Mouse (Mus musculus): ENCODE data around the gene Slc41a1.
"Not testable (repeated sequence)": the region's sequence is repeated elsewhere in the genome, so short reads cannot be mapped to it uniquely, and the experiment has no call there.

Slc41a1 gene

GRCm38 (mm10) chr1:131827207-131827786 is at the start of gene Slc41a1:
Gene Slc41a1, plus strand, starts transcription at chr1:131827493.
- peak; percentile 23 to 28 for DNase-seq (ENCODE audit: low read depth in 2 of 2, low spot score in 2 of 2)

GRCm38 (mm10) chr1:131794591-131794990 is 32.7 kb upstream of the Slc41a1 start:
- no peak for DNase-seq (ENCODE audit: low read depth in 2 of 2, low spot score in 2 of 2)

- no peak for DNase-seq (ENCODE audit: low read depth in 2 of 2, low spot score in 2 of 2)
Measured at GRCm38 (mm10) chr1:131795171-131795570, 32.1 kb upstream of the Slc41a1 start.

- no peak for DNase-seq (ENCODE audit: low read depth in 2 of 2, low spot score in 2 of 2)
Measured at GRCm38 (mm10) chr1:131797202-131797909, 29.9 kb upstream of the Slc41a1 start, which contains the start of gene Pm20d1. Gene Pm20d1, plus strand, starts transcription at chr1:131797381.

GRCm38 (mm10) chr1:131800001-131800400 is 27.3 kb upstream of the Slc41a1 start:
- DNase-seq (ENCODE audit: low read depth in 2 of 2, low spot score in 2 of 2), result no peak

GRCm38 (mm10) chr1:131801071-131801470 is 26.2 kb upstream of the Slc41a1 start:
- no peak for DNase-seq (ENCODE audit: low read depth in 2 of 2, low spot score in 2 of 2)

GRCm38 (mm10) chr1:131802652-131803051 is 24.6 kb upstream of the Slc41a1 start:
- no peak for DNase-seq (ENCODE audit: low read depth in 2 of 2, low spot score in 2 of 2)

- no peak for DNase-seq (ENCODE audit: low read depth in 2 of 2, low spot score in 2 of 2)
Measured at GRCm38 (mm10) chr1:131804166-131804565, 23.1 kb upstream of the Slc41a1 start.

GRCm38 (mm10) chr1:131808986-131809385 is 18.3 kb upstream of the Slc41a1 start:
- no peak for DNase-seq (ENCODE audit: low read depth in 2 of 2, low spot score in 2 of 2)

GRCm38 (mm10) chr1:131809651-131810050 is 17.6 kb upstream of the Slc41a1 start:
- DNase-seq (ENCODE audit: low read depth in 2 of 2, low spot score in 2 of 2), result no peak

- DNase-seq (ENCODE audit: low read depth in 2 of 2, low spot score in 2 of 2), result no peak
Measured at GRCm38 (mm10) chr1:131811393-131811792, 15.9 kb upstream of the Slc41a1 start.

- DNase-seq (ENCODE audit: low read depth in 2 of 2, low spot score in 2 of 2), result no peak
Measured at GRCm38 (mm10) chr1:131812006-131812405, 15.3 kb upstream of the Slc41a1 start.

GRCm38 (mm10) chr1:131812631-131813295 is 14.5 kb upstream of the Slc41a1 start:
- DNase-seq (ENCODE audit: low read depth in 2 of 2, low spot score in 2 of 2), result no peak

- no peak for DNase-seq (ENCODE audit: low read depth in 2 of 2, low spot score in 2 of 2)
Measured at GRCm38 (mm10) chr1:131813731-131814130, 13.6 kb upstream of the Slc41a1 start.

- DNase-seq (ENCODE audit: low read depth in 2 of 2, low spot score in 2 of 2), result no peak
Measured at GRCm38 (mm10) chr1:131814191-131814590, 13.1 kb upstream of the Slc41a1 start.

- DNase-seq (ENCODE audit: low read depth in 2 of 2, low spot score in 2 of 2), result no peak
Measured at GRCm38 (mm10) chr1:131816886-131817285, 10.4 kb upstream of the Slc41a1 start.

GRCm38 (mm10) chr1:131820353-131820752 is 6.9 kb upstream of the Slc41a1 start:
- DNase-seq (ENCODE audit: low read depth in 2 of 2, low spot score in 2 of 2), result not testable (repeated sequence)

GRCm38 (mm10) chr1:131820887-131821328 is 6.4 kb upstream of the Slc41a1 start:
- no peak for DNase-seq (ENCODE audit: low read depth in 2 of 2, low spot score in 2 of 2)

- DNase-seq (ENCODE audit: low read depth in 2 of 2, low spot score in 2 of 2), result no peak
Measured at GRCm38 (mm10) chr1:131822292-131822691, 5.0 kb upstream of the Slc41a1 start.

- DNase-seq (ENCODE audit: low read depth in 2 of 2, low spot score in 2 of 2), result no peak
Measured at GRCm38 (mm10) chr1:131822856-131823492, 4.3 kb upstream of the Slc41a1 start.

GRCm38 (mm10) chr1:131823563-131823962 is 3.7 kb upstream of the Slc41a1 start:
- DNase-seq (ENCODE audit: low read depth in 2 of 2, low spot score in 2 of 2), result no peak
